Mouse (Mus musculus) midbrain, embryonic 10.5 days (tissue): ENCODE data around the gene Flt3l. TPM values are rescaled to one million over a fixed set of nuclear protein-coding genes. Genes with fewer than 3 reads are reported as not detected.

ENCODE experiments used
- DNase-seq: peaks from one replicate; pipeline ENCODE4 v3.0.0-alpha.2; 2017; ENCODE audit warnings: low spot score
- H3K27ac ChIP-seq: fragments of 300-500 bp; sonication (generic); replicated peaks from 2 replicates; pipeline ENCODE4 v1.5.1; 2016; ENCODE audit warnings: mild to moderate bottlenecking
- H3K27me3 ChIP-seq: fragments of 300-500 bp; sonication (generic); 2 replicates; pipeline ENCODE4 v1.6.1; 2016; ENCODE audit warnings: low read depth, mild to moderate bottlenecking; ENCODE audit not compliant: poor library complexity, severe bottlenecking
- H3K36me3 ChIP-seq: fragments of 300-500 bp; sonication (generic); 2 replicates; pipeline ENCODE4 v1.6.1; 2016; ENCODE audit warnings: mild to moderate bottlenecking, moderate library complexity
- H3K4me1 ChIP-seq: fragments of 300-500 bp; sonication (generic); 2 replicates; pipeline ENCODE4 v1.6.1; 2016
- H3K4me3 ChIP-seq: fragments of 300-500 bp; sonication (generic); 2 replicates; pipeline ENCODE4 v1.5.1; 2016; ENCODE audit warnings: mild to moderate bottlenecking, moderate library complexity
- H3K9me3 ChIP-seq: fragments of 300-500 bp; sonication (generic); replicated peaks from 2 replicates; pipeline ENCODE4 v1.6.1; 2016; ENCODE audit warnings: mild to moderate bottlenecking
- WGBS: fragments of 180-500 bp; shearing (Covaris S2); methylation state at CpG from one replicate; pipeline ENCODE4 v1.1.7; 2016; 5-methylcytosine and 5-hydroxymethylcytosine counted together
- polyA plus RNA-seq: library from polyadenylated mRNA; unstranded; fragments of >200 nt; fragmentation: Nextera tagmentation; extraction: Ambion mirVana; gene quantifications from 2 replicates; pipeline ENCODE4 v1.2.1, GENCODE M21; 2016

Flt3l gene
- polyA plus RNA-seq, 1 experiment from 2014 or later = 1.1 TPM

GRCm38 (mm10) chr7:45150321-45150720 is 14.1 kb upstream of the Flt3l start:
- Histone ChIP-seq H3K27ac (0 out of 2 replicates have a peak overlapping the region, but pooled peaks have one; percentile 59), H3K36me3 (peaks cover 30% of the 10 kb centered on the region), H3K4me1 (peaks cover 37% of the 10 kb centered on the region), H3K4me3 (no peak overlapping the region), H3K9me3 (no peaks in the 10 kb centered on the region), H3K27me3 (no peaks in the 10 kb centered on the region)
- WGBS = 66% methylated on average over 4 of the region's 4 CpGs
- no peak for DNase-seq

GRCm38 (mm10) chr7:45149545-45149944 is 13.3 kb upstream of the Flt3l start:
- peaks cover 38% of the 10 kb centered on the region for H3K36me3 ChIP-seq
- peak overlapping the region; percentile 59 for H3K27ac ChIP-seq
- H3K27me3 ChIP-seq = no peaks in the 10 kb centered on the region
- H3K4me3 ChIP-seq = no peak overlapping the region
- 30% methylated on average over 6 of the region's 6 CpGs for WGBS
- no peaks in the 10 kb centered on the region for H3K9me3 ChIP-seq
- peaks cover 30% of the 10 kb centered on the region for H3K4me1 ChIP-seq
- no peak for DNase-seq

- H3K27ac ChIP-seq = no peak overlapping the region
- H3K27me3 ChIP-seq = no peaks in the 10 kb centered on the region
- no peaks in the 10 kb centered on the region for H3K9me3 ChIP-seq
- DNase-seq = no peak
- 66% methylated on average over 4 of the region's 4 CpGs for WGBS
- no peak overlapping the region for H3K4me3 ChIP-seq
- peaks cover 47% of the 10 kb centered on the region for H3K36me3 ChIP-seq
- H3K4me1 ChIP-seq = peaks cover 28% of the 10 kb centered on the region
Measured at GRCm38 (mm10) chr7:45148534-45149098, 12.4 kb upstream of the Flt3l start.

- Histone ChIP-seq H3K36me3 (peaks cover 54% of the 10 kb centered on the region), H3K27me3 (no peaks in the 10 kb centered on the region)
- 91% methylated on average over 11 of the region's 11 CpGs for WGBS
Measured at GRCm38 (mm10) chr7:45147899-45148298, 11.7 kb upstream of the Flt3l start.

GRCm38 (mm10) chr7:45147267-45147666 is 11.0 kb upstream of the Flt3l start:
- H3K9me3 ChIP-seq = no peaks in the 10 kb centered on the region
- H3K4me1 ChIP-seq = peaks cover 23% of the 10 kb centered on the region
- H3K4me3 ChIP-seq = no peak overlapping the region
- peaks cover 61% of the 10 kb centered on the region for H3K36me3 ChIP-seq
- no peak for DNase-seq
- no peaks in the 10 kb centered on the region for H3K27me3 ChIP-seq
- H3K27ac ChIP-seq = no peak overlapping the region
- 92% methylated on average over 11 of the region's 11 CpGs for WGBS

More at GRCm38 (mm10) chr7:45147899-45148298, 11.7 kb upstream of the Flt3l start:
- DNase-seq = no peak
- H3K9me3 ChIP-seq = no peaks in the 10 kb centered on the region
- peaks cover 23% of the 10 kb centered on the region for H3K4me1 ChIP-seq
- H3K27ac ChIP-seq = no peak overlapping the region
- H3K4me3 ChIP-seq = no peak overlapping the region

- peaks cover 15% of the 10 kb centered on the region for H3K4me1 ChIP-seq
- H3K4me3 ChIP-seq = no peak overlapping the region
- H3K27ac ChIP-seq = no peak overlapping the region
- no peaks in the 10 kb centered on the region for H3K9me3 ChIP-seq
- WGBS = 96% methylated on average over 8 of the region's 8 CpGs
- no peaks in the 10 kb centered on the region for H3K27me3 ChIP-seq
- DNase-seq = no peak
- H3K36me3 ChIP-seq = peaks cover 70% of the 10 kb centered on the region
Measured at GRCm38 (mm10) chr7:45145460-45145859, 9.2 kb upstream of the Flt3l start.

- no peaks in the 10 kb centered on the region for H3K9me3 ChIP-seq
- H3K27me3 ChIP-seq = no peaks in the 10 kb centered on the region
- DNase-seq = no peak
- H3K27ac ChIP-seq = no peak overlapping the region
- 86% methylated on average over 13 of the region's 13 CpGs for WGBS
- H3K4me1 ChIP-seq = peaks cover 7% of the 10 kb centered on the region
- peaks cover 70% of the 10 kb centered on the region for H3K36me3 ChIP-seq
- no peak overlapping the region for H3K4me3 ChIP-seq
Measured at GRCm38 (mm10) chr7:45144368-45145174, 8.3 kb upstream of the Flt3l start.

GRCm38 (mm10) chr7:45141914-45142313 is 5.7 kb upstream of the Flt3l start:
- Histone ChIP-seq H3K27me3 (peaks cover 11% of the 10 kb centered on the region; the same call in 1 of the 2 replicates), H3K4me3 (no peak overlapping the region), H3K4me1 (no peaks in the 10 kb centered on the region), H3K9me3 (no peaks in the 10 kb centered on the region), H3K27ac (no peak overlapping the region), H3K36me3 (peaks cover 55% of the 10 kb centered on the region)
- 97% methylated on average over 5 of the region's 5 CpGs for WGBS
- DNase-seq = no peak

- Histone ChIP-seq H3K27ac (no peak overlapping the region), H3K36me3 (peaks cover 50% of the 10 kb centered on the region), H3K9me3 (no peaks in the 10 kb centered on the region), H3K27me3 (peaks cover 15% of the 10 kb centered on the region; the same call in 1 of the 2 replicates), H3K4me1 (no peaks in the 10 kb centered on the region), H3K4me3 (no peak overlapping the region)
- WGBS = 96% methylated on average over 3 of the region's 3 CpGs
- DNase-seq = no peak
Measured at GRCm38 (mm10) chr7:45141319-45141718, 5.1 kb upstream of the Flt3l start.

- H3K27ac ChIP-seq = no peak overlapping the region
- peaks cover 9% of the 10 kb centered on the region for H3K4me1 ChIP-seq
- no peaks in the 10 kb centered on the region for H3K9me3 ChIP-seq
- DNase-seq = no peak
- 80% methylated on average over 8 of the region's 8 CpGs for WGBS
- H3K36me3 ChIP-seq = peaks cover 38% of the 10 kb centered on the region
- no peak overlapping the region for H3K4me3 ChIP-seq
- peaks cover 27% of the 10 kb centered on the region for H3K27me3 ChIP-seq
Measured at GRCm38 (mm10) chr7:45139904-45140723, 3.9 kb upstream of the Flt3l start.

GRCm38 (mm10) chr7:45138403-45138802 is 2.2 kb upstream of the Flt3l start:
- 68% methylated on average over 1 of the region's 1 CpGs for WGBS
- Histone ChIP-seq H3K36me3 (peaks cover 20% of the 10 kb centered on the region), H3K27ac (no peak overlapping the region), H3K4me3 (no peak overlapping the region), H3K4me1 (peaks cover 18% of the 10 kb centered on the region), H3K9me3 (no peaks in the 10 kb centered on the region), H3K27me3 (peaks cover 35% of the 10 kb centered on the region)
- DNase-seq = no peak

- Histone ChIP-seq H3K4me3 (0 out of 2 replicates have a peak overlapping the region, but pooled peaks have one; percentile 16), H3K27ac (0 out of 2 replicates have a peak overlapping the region, but pooled peaks have one; percentile 39)
- WGBS = 83% methylated on average over 12 of the region's 12 CpGs
Measured at GRCm38 (mm10) chr7:45137171-45138006, 1.2 kb upstream of the Flt3l start.

More at GRCm38 (mm10) chr7:45137171-45138006, 1.2 kb upstream of the Flt3l start:
- H3K9me3 ChIP-seq = no peaks in the 10 kb centered on the region
- H3K36me3 ChIP-seq = peaks cover 10% of the 10 kb centered on the region
- H3K4me1 ChIP-seq = peaks cover 18% of the 10 kb centered on the region
- DNase-seq = no peak
- peaks cover 35% of the 10 kb centered on the region for H3K27me3 ChIP-seq
